Mouse (Mus musculus) B cell, adult 2 months (primary cell): Measurements from ENCODE around the gene Ttc36.

Experiments
- DNase-seq, 2 experiments: peaks; one replicate each; pipeline ENCODE4 v3.0.0; 2022

The Ttc36 gene

GRCm38 (mm10) chr9:44802808-44803450 lies at the start of gene Ttc36:
Gene Ttc36 (minus strand): TSS chr9:44803072.
- no peak for DNase-seq

- DNase-seq, result no peak
These were observed 44.6 kb upstream of the Ttc36 start for GRCm38 (mm10) chr9:44847446-44847845.

- DNase-seq, result peak; percentile 63 to 68
These were observed 38.4 kb upstream of the Ttc36 start for GRCm38 (mm10) chr9:44841241-44841640.

- DNase-seq, result peak; percentile 87
These were observed 33.6 kb upstream of the Ttc36 start for GRCm38 (mm10) chr9:44836439-44836838.

GRCm38 (mm10) chr9:44832356-44832755 lies 29.5 kb upstream of the Ttc36 start:
- no peak for DNase-seq

GRCm38 (mm10) chr9:44830506-44830905 lies 27.6 kb upstream of the Ttc36 start:
- no peak for DNase-seq

GRCm38 (mm10) chr9:44828944-44829343 lies 26.1 kb upstream of the Ttc36 start:
- no peak for DNase-seq

- DNase-seq, result no peak
These were observed 23.8 kb upstream of the Ttc36 start for GRCm38 (mm10) chr9:44826660-44827059.

- DNase-seq, result no peak
These were observed 17.3 kb upstream of the Ttc36 start for GRCm38 (mm10) chr9:44819920-44820827.

- DNase-seq, result no peak
These were observed 14.7 kb upstream of the Ttc36 start for GRCm38 (mm10) chr9:44817522-44817921.

- DNase-seq, result no peak
These were observed 11.3 kb upstream of the Ttc36 start for GRCm38 (mm10) chr9:44814179-44814578.

GRCm38 (mm10) chr9:44810316-44810715 lies 7.4 kb upstream of the Ttc36 start:
- no peak for DNase-seq

GRCm38 (mm10) chr9:44807778-44808177 lies 4.9 kb upstream of the Ttc36 start:
- DNase-seq, result no peak

GRCm38 (mm10) chr9:44807141-44807540 lies 4.3 kb upstream of the Ttc36 start:
- DNase-seq, result no peak

- no peak for DNase-seq
These were observed 2.7 kb upstream of the Ttc36 start for GRCm38 (mm10) chr9:44805536-44805935.

- DNase-seq, result no peak
These were observed 1.8 kb upstream of the Ttc36 start for GRCm38 (mm10) chr9:44804678-44805077.

GRCm38 (mm10) chr9:44801669-44802068 lies 1.2 kb downstream of the Ttc36 start:
- DNase-seq, result no peak

- DNase-seq, result no peak
These were observed 2.9 kb downstream of the Ttc36 start for GRCm38 (mm10) chr9:44799958-44800324.

- DNase-seq, result peak; percentile 74 to 76
These were observed 3.5 kb downstream of the Ttc36 start, which contains the start of gene Tmem25 for GRCm38 (mm10) chr9:44799102-44799957. Gene Tmem25 (minus strand): TSS chr9:44799307.

GRCm38 (mm10) chr9:44798298-44798697 lies 4.6 kb downstream of the Ttc36 start:
- DNase-seq, result no peak

GRCm38 (mm10) chr9:44792842-44793241 lies 10.0 kb downstream of the Ttc36 start:
- DNase-seq, result no peak

- peak; percentile 93 to 94 for DNase-seq
These were observed 29.9 kb downstream of the Ttc36 start for GRCm38 (mm10) chr9:44772750-44773651.
